Mouse (Mus musculus) neural tube, embryonic 10.5 days (tissue): ENCODE measurements around the gene Rsg1.
A peak's percentile ranks its signal among the peaks of the same experiment; 100 is the strongest.

Source experiments
- DNase-seq: peaks from one replicate; pipeline ENCODE4 v3.0.0-alpha.2; 2017; ENCODE audit warnings: low spot score; ENCODE audit errors: extremely low spot score

Rsg1 gene

GRCm38 (mm10) chr4:141246998-141247350, 33.2 kb downstream of the Rsg1 start:
- DNase-seq: no peak

GRCm38 (mm10) chr4:141247776-141248613, 34.2 kb downstream of the Rsg1 start:
- peak; percentile 35 for DNase-seq

- no peak for DNase-seq
Measured at GRCm38 (mm10) chr4:141248614-141248978, 34.8 kb downstream of the Rsg1 start.

GRCm38 (mm10) chr4:141249383-141249782, 35.6 kb downstream of the Rsg1 start:
- DNase-seq: no peak

GRCm38 (mm10) chr4:141251071-141251470, 37.3 kb downstream of the Rsg1 start:
- no peak for DNase-seq

- DNase-seq: no peak
Measured at GRCm38 (mm10) chr4:141252641-141253040, 38.9 kb downstream of the Rsg1 start.

GRCm38 (mm10) chr4:141254234-141254633, 40.5 kb downstream of the Rsg1 start:
- no peak for DNase-seq

- no peak for DNase-seq
Measured at GRCm38 (mm10) chr4:141257440-141257839, 43.7 kb downstream of the Rsg1 start.

GRCm38 (mm10) chr4:141259413-141259812, 45.7 kb downstream of the Rsg1 start:
- DNase-seq: no peak

- DNase-seq: no peak
Measured at GRCm38 (mm10) chr4:141260007-141260723, 46.4 kb downstream of the Rsg1 start.

GRCm38 (mm10) chr4:141262906-141263637, 49.3 kb downstream of the Rsg1 start:
- DNase-seq: no peak

- no peak for DNase-seq
Measured at GRCm38 (mm10) chr4:141265979-141266637, 52.4 kb downstream of the Rsg1 start.

- DNase-seq: no peak
Measured at GRCm38 (mm10) chr4:141267250-141267649, 53.5 kb downstream of the Rsg1 start.

- DNase-seq: peak; percentile 67
Measured at GRCm38 (mm10) chr4:141267837-141268236, 54.1 kb downstream of the Rsg1 start.

GRCm38 (mm10) chr4:141268350-141268749, 54.6 kb downstream of the Rsg1 start:
- no peak for DNase-seq

GRCm38 (mm10) chr4:141269080-141269479, 55.3 kb downstream of the Rsg1 start:
- DNase-seq: no peak

GRCm38 (mm10) chr4:141270201-141270940, 56.6 kb downstream of the Rsg1 start:
- no peak for DNase-seq

GRCm38 (mm10) chr4:141271228-141271627, 57.5 kb downstream of the Rsg1 start:
- no peak for DNase-seq

- no peak for DNase-seq
Measured at GRCm38 (mm10) chr4:141271721-141272120, 58.0 kb downstream of the Rsg1 start.

- no peak for DNase-seq
Measured at GRCm38 (mm10) chr4:141272878-141273277, 59.1 kb downstream of the Rsg1 start.

GRCm38 (mm10) chr4:141273296-141273695, 59.5 kb downstream of the Rsg1 start:
- DNase-seq: peak; percentile 91
